26 mouse cellular contexts compared by ENCODE assay signal in the genomic region with DNA sequence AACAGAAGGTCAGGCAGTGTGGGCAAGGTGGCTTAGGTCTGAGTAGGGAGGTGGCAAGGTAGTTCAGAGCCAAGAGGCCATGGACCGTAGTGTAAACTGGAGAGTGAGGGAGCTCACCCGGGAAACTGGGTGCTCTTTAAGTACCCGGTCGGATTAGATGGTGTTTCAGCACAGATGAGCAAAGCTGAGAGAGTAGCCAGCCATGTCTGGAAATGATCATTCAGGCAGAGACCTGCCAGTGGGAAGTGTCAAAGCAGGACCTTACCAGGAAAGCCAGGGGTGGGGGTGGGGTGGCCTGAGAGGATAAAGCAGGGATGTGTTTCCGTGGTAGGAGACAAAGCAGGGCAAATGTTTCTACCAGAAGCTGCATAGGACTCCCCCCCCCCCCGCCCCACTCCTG.
DNase-seq lines count a peak whose midpoint lies in the region; ATAC-seq lines count a peak whose summit lies in the region.
"Had no signal": no experiment of that assay in that cellular context is flagged by ENCODE, and none has a peak within 500 bp of the region (broad histone marks: within the 10 kb centered on the region; RNA-seq: fewer than 3 reads in every experiment).

No protein-coding gene starts in this region.

- WGBS in hindbrain, embryonic 11.5 days: 62% methylated on average over 6 of the region's 6 CpGs
- 75% methylated on average over 6 of the region's 6 CpGs for WGBS in hindbrain, embryonic 10.5 days
- WGBS in limb, embryonic 12.5 days: 20% methylated on average over 6 of the region's 6 CpGs

- H3K27me3 ChIP-seq in hindbrain, embryonic 11.5 days (ENCODE audit: control insufficient read depth, insufficient read depth, low read length): no peaks in the 10 kb centered on the region
- H3K27me3 ChIP-seq in hindbrain, embryonic 10.5 days (ENCODE audit: insufficient read depth, poor library complexity, severe bottlenecking): no peaks in the 10 kb centered on the region
- H3K27me3 ChIP-seq in limb, embryonic 12.5 days: no peaks in the 10 kb centered on the region
- H3K27me3 ChIP-seq: embryonic facial prominence, embryonic 15.5 days; hindbrain, embryonic 13.5 days; intestine, embryonic 15.5 days had no signal

- no peak for ATAC-seq in hindbrain, embryonic 11.5 days (ENCODE audit: low FRiP score)
- ATAC-seq in limb, embryonic 12.5 days (ENCODE audit: insufficient number of reproducible peaks, insufficient read depth, low FRiP score, low TSS enrichment, low read depth): no peak
- ATAC-seq in inflammation-experienced regulatory T-cells, adult 6 months: no peak
- ATAC-seq: CD4-positive, CD25-positive, alpha-beta regulatory T cell, adult 4 months; forebrain, embryonic 14.5 days; hindbrain, postnatal 0 days; intestine, embryonic 15.5 days had no signal

- no peaks in the 10 kb centered on the region for H3K36me3 ChIP-seq in hindbrain, embryonic 11.5 days (ENCODE audit: control insufficient read depth, insufficient read depth, low read length)
- H3K36me3 ChIP-seq in hindbrain, embryonic 10.5 days: no peaks in the 10 kb centered on the region
- H3K36me3 ChIP-seq in limb, embryonic 12.5 days: no peaks in the 10 kb centered on the region
- H3K36me3 ChIP-seq: embryonic facial prominence, embryonic 15.5 days; forebrain, embryonic 10.5 days; G1E; hindbrain, embryonic 13.5 days; intestine, embryonic 15.5 days had no signal

- H3K4me1 ChIP-seq in hindbrain, embryonic 11.5 days (replicated peaks; ENCODE audit: control insufficient read depth, insufficient read depth, low read length): no peaks in the 10 kb centered on the region
- H3K4me1 ChIP-seq in hindbrain, embryonic 10.5 days (replicated peaks): no peaks in the 10 kb centered on the region
- peaks cover 14% of the 10 kb centered on the region for H3K4me1 ChIP-seq in limb, embryonic 12.5 days (replicated peaks)
- H3K4me1 ChIP-seq: hindbrain, embryonic 13.5 days; intestine, embryonic 15.5 days had no signal

- H3K27ac ChIP-seq in hindbrain, embryonic 11.5 days (ENCODE audit: low read depth, low read length): no peak overlapping the region
- no peak overlapping the region for H3K27ac ChIP-seq in hindbrain, embryonic 10.5 days
- H3K27ac ChIP-seq in limb, embryonic 12.5 days: 0 out of 2 replicates have a peak overlapping the region, but pooled peaks have one; percentile 0
- H3K27ac ChIP-seq: embryonic facial prominence, embryonic 15.5 days; forebrain, embryonic 10.5 days; hindbrain, embryonic 13.5 days; hindbrain, postnatal 0 days; intestine, embryonic 15.5 days had no signal

- peak; percentile 19 for DNase-seq in embryo, embryonic 10.5 days (ENCODE audit: low spot score)
- DNase-seq in embryo, embryonic 9.5 days (ENCODE audit: extremely low spot score): no peak
- DNase-seq in hindbrain, embryonic 11.5 days (ENCODE audit: low spot score): peak; percentile 3
- no peak for DNase-seq in hindbrain, embryonic 10.5 days (ENCODE audit: low spot score)
- DNase-seq in adipocyte (ENCODE audit: low spot score): no peak
- DNase-seq: adrenal gland, postnatal 14 days; B cell, adult 2 months; cerebellum, adult 11-12 months; cerebellum, adult 9-10 months; cerebellum, postnatal 36 days; gastrocnemius, postnatal 36 days; heart, adult 11 months; heart, postnatal 36 days; kidney, adult 18-20 months had no signal

- H3K9me3 ChIP-seq in hindbrain, embryonic 11.5 days (ENCODE audit: control insufficient read depth, low read length): no peaks in the 10 kb centered on the region
- H3K9me3 ChIP-seq in hindbrain, embryonic 10.5 days: no peaks in the 10 kb centered on the region
- H3K9me3 ChIP-seq in limb, embryonic 12.5 days: no peaks in the 10 kb centered on the region
- H3K9me3 ChIP-seq: embryonic facial prominence, embryonic 15.5 days; forebrain, embryonic 10.5 days; G1E; hindbrain, embryonic 13.5 days; intestine, embryonic 15.5 days had no signal

- H3K9ac ChIP-seq in hindbrain, embryonic 11.5 days (ENCODE audit: low read depth, low read length): no peak overlapping the region
- H3K9ac ChIP-seq in limb, embryonic 12.5 days (replicated peaks): no peak overlapping the region
- H3K9ac ChIP-seq: embryonic facial prominence, embryonic 15.5 days; hindbrain, embryonic 13.5 days; intestine, embryonic 15.5 days had no signal

- H3K4me3 ChIP-seq in hindbrain, embryonic 11.5 days (ENCODE audit: low read depth, low read length): no peak overlapping the region
- no peak overlapping the region for H3K4me3 ChIP-seq in hindbrain, embryonic 10.5 days
- H3K4me3 ChIP-seq in limb, embryonic 12.5 days (replicated peaks): no peak overlapping the region
- H3K4me3 ChIP-seq: embryonic facial prominence, embryonic 15.5 days; erythroblast, embryonic 14.5 days; forebrain, embryonic 10.5 days; hindbrain, embryonic 13.5 days; intestine, embryonic 15.5 days had no signal

- no peak overlapping the region for H3K4me2 ChIP-seq in hindbrain, embryonic 11.5 days (replicated peaks; ENCODE audit: low read depth, low read length)
- H3K4me2 ChIP-seq in limb, embryonic 12.5 days: no peak overlapping the region
- H3K4me2 ChIP-seq: embryonic facial prominence, embryonic 15.5 days; heart, embryonic 11.5 days; hindbrain, embryonic 13.5 days; intestine, embryonic 15.5 days had no signal

Comparison
In these comparisons a context has a peak if more than half of its experiments do, and no peak if none do; other contexts are left out.
1. DNase-seq: peak in embryo, embryonic 10.5 days (single experiment) and hindbrain, embryonic 11.5 days (single experiment); none in embryo, embryonic 9.5 days (single experiment), hindbrain, embryonic 10.5 days (single experiment) and adipocyte (single experiment).